Mouse (Mus musculus): ENCODE measurements around the gene Gsk3a. TPM values are rescaled to one million over a fixed set of nuclear protein-coding genes. Genes with fewer than 3 reads are reported as not detected.
"Not testable (repeated sequence)": the region's sequence is repeated elsewhere in the genome, so short reads cannot be mapped to it uniquely, and the experiment has no call there.

The Gsk3a gene
- polyA plus RNA-seq, 1 experiment from 2014 or later: 23.4 TPM

DNA sequence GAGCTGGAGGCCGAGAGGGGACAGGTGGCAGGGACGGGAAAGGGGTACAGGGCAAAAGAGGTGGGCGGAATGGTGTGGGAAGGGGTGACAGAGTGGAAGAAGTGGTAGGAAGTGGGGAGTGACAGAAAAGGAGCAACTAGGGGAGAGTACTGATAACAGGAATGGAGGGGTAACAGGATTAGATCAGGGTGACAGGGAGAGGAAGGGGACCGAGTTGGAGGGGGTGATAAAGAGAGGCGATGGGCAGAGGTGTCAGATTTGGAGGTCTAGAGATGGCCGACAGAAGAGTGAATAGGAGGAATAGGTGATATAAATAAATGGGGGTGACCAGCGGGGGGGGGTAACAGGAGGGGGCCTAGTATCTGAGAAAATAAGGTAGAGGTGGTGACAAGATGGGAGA is 30.9 kb upstream of the Gsk3a start:
- ATAC-seq (ENCODE audit: low FRiP score) (no peak), DNase-seq (ENCODE audit: low spot score) (no peak)
- WGBS: 6% methylated on average over 7 of the region's 7 CpGs

GRCm38 (mm10) chr7:25267751-25268463 is 30.3 kb upstream of the Gsk3a start:
- peak overlapping the region; percentile 52 for H3K4me3 ChIP-seq (replicated peaks; ENCODE audit: low read length)
- peak overlapping the region; percentile 70 for H3K9ac ChIP-seq
- H3K27me3 ChIP-seq (ENCODE audit: control insufficient read depth, insufficient read depth, low read length): no peaks in the 10 kb centered on the region
- H3K4me1 ChIP-seq (replicated peaks; ENCODE audit: control insufficient read depth, insufficient read depth, low read length): peaks cover 15% of the 10 kb centered on the region
- H3K9me3 ChIP-seq (ENCODE audit: control insufficient read depth, low read length): no peaks in the 10 kb centered on the region
- H3K4me2 ChIP-seq (replicated peaks): peak overlapping the region; percentile 89
- H3K36me3 ChIP-seq (replicated peaks; ENCODE audit: control insufficient read depth, insufficient read depth): peaks cover 18% of the 10 kb centered on the region
- ATAC-seq (ENCODE audit: low FRiP score) (peak; percentile 95), DNase-seq (ENCODE audit: low spot score) (peak; percentile 99)
- WGBS: under 1% methylated on average over 33 of the region's 33 CpGs
- H3K27ac ChIP-seq: peak overlapping the region; percentile 92

More for the DNA sequence above, 30.9 kb upstream of the Gsk3a start:
- Histone ChIP-seq H3K27me3 (ENCODE audit: control insufficient read depth, insufficient read depth, low read length) (no peaks in the 10 kb centered on the region), H3K4me3 (replicated peaks; ENCODE audit: low read length) (peak overlapping the region; percentile 52), H3K36me3 (replicated peaks; ENCODE audit: control insufficient read depth, insufficient read depth) (peaks cover 24% of the 10 kb centered on the region), H3K4me2 (replicated peaks) (peak overlapping the region; percentile 89), H3K27ac (peak overlapping the region; percentile 71), H3K9me3 (ENCODE audit: control insufficient read depth, low read length) (no peaks in the 10 kb centered on the region), H3K9ac (peak overlapping the region; percentile 70), H3K4me1 (replicated peaks; ENCODE audit: control insufficient read depth, insufficient read depth, low read length) (peaks cover 15% of the 10 kb centered on the region)

GRCm38 (mm10) chr7:25267301-25267750 is 29.7 kb upstream of the Gsk3a start, which contains the start of gene Cic:
Cic (plus strand) TSS chr7:25267704.
- Histone ChIP-seq H3K36me3 (replicated peaks; ENCODE audit: control insufficient read depth, insufficient read depth) (peaks cover 12% of the 10 kb centered on the region), H3K27ac (peak within 1 kb of the TSS; percentile 92), H3K27me3 (ENCODE audit: control insufficient read depth, insufficient read depth, low read length) (no peaks in the 10 kb centered on the region), H3K9ac (peak within 1 kb of the TSS; percentile 70), H3K4me1 (replicated peaks; ENCODE audit: control insufficient read depth, insufficient read depth, low read length) (peaks cover 15% of the 10 kb centered on the region), H3K4me2 (replicated peaks) (peak within 1 kb of the TSS; percentile 89), H3K9me3 (ENCODE audit: control insufficient read depth, low read length) (no peaks in the 10 kb centered on the region), H3K4me3 (replicated peaks; ENCODE audit: low read length) (peak within 1 kb of the TSS; percentile 52)
- DNase-seq (ENCODE audit: low spot score): peak; percentile 99
- WGBS: under 1% methylated on average over 29 of the region's 29 CpGs
- ATAC-seq (ENCODE audit: low FRiP score): peak; percentile 89

- Histone ChIP-seq H3K4me3 (replicated peaks; ENCODE audit: low read length) (no peak overlapping the region), H3K27me3 (ENCODE audit: control insufficient read depth, insufficient read depth, low read length) (no peaks in the 10 kb centered on the region), H3K4me1 (replicated peaks; ENCODE audit: control insufficient read depth, insufficient read depth, low read length) (peaks cover 15% of the 10 kb centered on the region), H3K27ac (no peak overlapping the region), H3K9ac (0 out of 2 replicates have a peak overlapping the region, but pooled peaks have one; percentile 58), H3K4me2 (replicated peaks) (peak overlapping the region; percentile 54; the same call in 1 of the 2 replicates), H3K36me3 (replicated peaks; ENCODE audit: control insufficient read depth, insufficient read depth) (peaks cover 2% of the 10 kb centered on the region), H3K9me3 (ENCODE audit: control insufficient read depth, low read length) (no peaks in the 10 kb centered on the region)
- ATAC-seq (ENCODE audit: low FRiP score): no peak
- WGBS: 89% methylated on average over 8 of the region's 8 CpGs
- no peak for DNase-seq (ENCODE audit: low spot score)
Measured at GRCm38 (mm10) chr7:25266180-25266962, 28.7 kb upstream of the Gsk3a start.

DNA sequence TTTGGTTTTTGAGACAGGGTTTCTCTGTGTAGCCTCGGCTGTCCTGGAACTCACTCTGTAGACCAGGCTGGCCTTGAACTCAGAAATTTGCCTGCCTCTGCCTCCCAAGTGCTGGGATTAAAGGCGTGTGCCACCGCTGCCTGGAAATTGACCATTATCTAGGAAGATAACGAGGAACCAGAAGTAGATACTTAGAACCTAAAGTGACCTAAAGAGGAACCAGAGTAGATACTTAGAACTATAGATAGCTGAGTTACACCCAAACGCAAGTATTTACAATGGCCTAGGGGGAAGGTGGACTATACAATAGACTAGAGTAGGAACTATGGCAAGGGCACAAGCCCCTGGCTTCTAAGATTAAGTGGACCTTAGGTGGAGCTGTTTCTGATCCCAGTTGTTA is 28.1 kb upstream of the Gsk3a start:
- H3K27me3 ChIP-seq (ENCODE audit: control insufficient read depth, insufficient read depth, low read length): not testable (repeated sequence)

DNA sequence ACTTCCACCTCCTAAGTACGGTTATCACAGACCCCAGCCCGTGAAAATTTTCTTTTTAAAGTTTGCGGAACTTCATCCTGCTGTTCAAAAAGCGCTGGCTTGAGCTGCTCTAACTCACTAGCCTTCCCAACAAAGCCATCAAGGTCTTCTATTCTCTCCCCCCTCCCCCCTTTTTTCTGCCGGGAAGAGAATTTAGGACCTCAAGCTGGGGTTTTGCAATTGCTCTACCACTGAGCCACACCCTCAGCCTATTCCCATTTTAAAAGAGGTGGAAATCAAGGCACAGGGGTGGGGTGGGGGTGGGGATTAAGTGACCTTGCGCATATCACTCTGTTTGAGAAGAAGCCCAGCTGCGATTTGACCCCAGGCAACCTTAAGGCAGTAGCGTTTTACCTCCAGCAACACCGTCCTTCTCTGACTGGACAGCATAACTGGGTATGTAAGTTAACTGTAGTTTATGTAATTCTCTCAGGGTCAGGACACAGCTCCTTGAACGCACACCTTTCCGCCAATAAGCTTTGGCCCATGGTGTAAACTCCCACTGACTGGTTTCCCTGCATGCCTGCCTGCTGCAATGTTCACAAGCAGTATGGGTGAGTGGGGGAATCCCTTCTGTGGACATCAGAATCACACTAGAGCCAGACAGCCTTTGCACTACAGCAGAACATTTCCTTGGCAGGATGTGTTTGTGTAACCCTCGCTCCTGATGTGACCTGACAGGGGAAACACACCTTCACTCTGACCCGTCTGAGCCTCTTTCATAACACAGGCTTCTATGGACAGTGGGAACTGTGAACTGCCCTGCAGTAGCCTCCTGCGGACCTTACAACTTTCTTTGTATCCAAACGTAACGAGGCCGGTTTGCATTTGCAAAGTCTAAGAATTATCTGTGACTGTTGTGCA is 26.6 kb upstream of the Gsk3a start:
- H3K4me3 ChIP-seq (replicated peaks; ENCODE audit: low read length): no peak overlapping the region
- no peaks in the 10 kb centered on the region for H3K36me3 ChIP-seq (replicated peaks; ENCODE audit: control insufficient read depth, insufficient read depth)
- DNase-seq (ENCODE audit: low spot score): no peak
- no peak overlapping the region; the same call in 1 of the 2 replicates for H3K9ac ChIP-seq
- no peak overlapping the region for H3K27ac ChIP-seq
- H3K4me1 ChIP-seq (replicated peaks; ENCODE audit: control insufficient read depth, insufficient read depth, low read length): peaks cover 5% of the 10 kb centered on the region
- H3K9me3 ChIP-seq (ENCODE audit: control insufficient read depth, low read length): no peaks in the 10 kb centered on the region
- H3K4me2 ChIP-seq (replicated peaks): no peak overlapping the region
- no peaks in the 10 kb centered on the region for H3K27me3 ChIP-seq (ENCODE audit: control insufficient read depth, insufficient read depth, low read length)
- 23% methylated on average over 17 of the region's 17 CpGs for WGBS
- ATAC-seq (ENCODE audit: low FRiP score): no peak

More for the DNA sequence above, 28.1 kb upstream of the Gsk3a start:
- not testable (repeated sequence) for ATAC-seq (ENCODE audit: low FRiP score); H3K36me3 ChIP-seq (replicated peaks; ENCODE audit: control insufficient read depth, insufficient read depth); H3K4me3 ChIP-seq (replicated peaks; ENCODE audit: low read length); H3K9me3 ChIP-seq (ENCODE audit: control insufficient read depth, low read length); H3K27ac ChIP-seq; H3K4me2 ChIP-seq (replicated peaks); DNase-seq (ENCODE audit: low spot score); H3K9ac ChIP-seq
- peaks cover 15% of the 10 kb centered on the region for H3K4me1 ChIP-seq (replicated peaks; ENCODE audit: control insufficient read depth, insufficient read depth, low read length)
- WGBS: 94% methylated on average over 5 of the region's 5 CpGs

DNA sequence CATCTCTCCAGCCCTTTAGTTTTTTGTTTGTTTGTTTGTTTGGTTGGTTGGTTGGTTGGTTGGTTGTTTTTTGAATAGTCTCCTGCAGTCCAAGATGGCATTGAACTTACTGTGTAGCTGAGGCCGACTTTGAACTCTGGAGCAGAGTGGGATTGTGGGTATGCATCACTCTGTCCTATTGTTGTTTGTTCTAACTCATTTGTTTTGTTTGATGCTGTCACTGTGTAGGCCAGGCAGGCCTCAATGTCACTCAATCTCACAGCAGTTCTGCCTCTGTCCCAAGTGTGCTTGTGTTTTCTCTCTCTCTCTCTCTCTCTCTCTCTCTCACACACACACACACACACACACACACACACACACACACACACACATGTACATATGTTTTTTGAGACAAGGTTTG is 24.2 kb upstream of the Gsk3a start:
- ATAC-seq (ENCODE audit: low FRiP score) (no peak), DNase-seq (ENCODE audit: low spot score) (no peak)
- no peaks in the 10 kb centered on the region for H3K27me3 ChIP-seq (ENCODE audit: control insufficient read depth, insufficient read depth, low read length)
- H3K9me3 ChIP-seq (ENCODE audit: control insufficient read depth, low read length): no peaks in the 10 kb centered on the region
- H3K4me1 ChIP-seq (replicated peaks; ENCODE audit: control insufficient read depth, insufficient read depth, low read length): no peaks in the 10 kb centered on the region
- H3K36me3 ChIP-seq (replicated peaks; ENCODE audit: control insufficient read depth, insufficient read depth): no peaks in the 10 kb centered on the region
- H3K27ac ChIP-seq: no peak overlapping the region
- H3K4me2 ChIP-seq (replicated peaks): no peak overlapping the region
- no peak overlapping the region for H3K4me3 ChIP-seq (replicated peaks; ENCODE audit: low read length)
- WGBS: 54% methylated on average over 1 of the region's 1 CpGs
- no peak overlapping the region for H3K9ac ChIP-seq

DNA sequence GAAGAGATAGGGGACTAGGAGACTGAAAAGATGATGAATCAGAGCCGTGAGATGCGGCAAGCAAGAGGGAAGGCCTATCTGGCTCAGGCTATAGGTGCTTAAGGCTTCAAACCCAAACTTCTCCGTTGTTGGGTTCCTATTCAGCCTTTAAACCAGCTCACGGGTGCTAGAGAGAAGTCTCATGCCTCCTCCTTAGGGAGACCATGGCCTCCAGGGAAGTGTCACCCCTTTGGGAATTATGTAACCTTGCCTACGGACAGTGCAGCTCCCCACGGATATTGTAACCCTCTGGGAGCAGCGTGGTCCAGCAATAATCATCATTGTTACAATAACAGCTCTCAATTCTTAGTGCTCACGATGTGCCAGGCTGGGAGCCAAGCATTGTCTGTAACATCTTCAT is 14.2 kb upstream of the Gsk3a start:
- H3K4me2 ChIP-seq (replicated peaks): peak overlapping the region; percentile 100
- no peaks in the 10 kb centered on the region for H3K36me3 ChIP-seq (replicated peaks; ENCODE audit: control insufficient read depth, insufficient read depth)
- peak overlapping the region; percentile 41 for H3K9ac ChIP-seq
- H3K9me3 ChIP-seq (ENCODE audit: control insufficient read depth, low read length): no peaks in the 10 kb centered on the region
- H3K27me3 ChIP-seq (ENCODE audit: control insufficient read depth, insufficient read depth, low read length): no peaks in the 10 kb centered on the region
- WGBS: 11% methylated on average over 8 of the region's 8 CpGs
- DNase-seq (ENCODE audit: low spot score): no peak
- peaks cover 27% of the 10 kb centered on the region for H3K4me1 ChIP-seq (replicated peaks; ENCODE audit: control insufficient read depth, insufficient read depth, low read length)
- peak overlapping the region; percentile 69 for H3K27ac ChIP-seq
- peak overlapping the region; percentile 76 for H3K4me3 ChIP-seq (replicated peaks; ENCODE audit: low read length)
- ATAC-seq (ENCODE audit: low FRiP score): no peak

Measured in hindbrain, embryonic 14.5 days (tissue).